Mouse (Mus musculus) CH12.LX (cell line): ENCODE results near the gene Cct2. TPM values are rescaled to one million over a fixed set of nuclear protein-coding genes. Genes with fewer than 3 reads are reported as not detected.

Source experiments
- DNase-seq: peaks from one replicate; pipeline ENCODE4 v3.0.0-alpha.2; 2013; ENCODE audit errors: extremely low read depth
- H3K27ac ChIP-seq: 2 replicates; pipeline ENCODE4 v1.5.1; 2012; ENCODE audit warnings: low read depth, mild to moderate bottlenecking, control low read depth, moderate library complexity; ENCODE audit not compliant: insufficient read depth
- H3K27me3 ChIP-seq: replicated peaks from 2 replicates; pipeline ENCODE3; 2012; ENCODE audit warnings: inconsistent platforms
- H3K36me3 ChIP-seq, 2 experiments: replicated peaks in 1 of 2; 2 replicates each; pipeline versions ENCODE3 to v1.6.1; 2012; ENCODE audit warnings: inconsistent platforms in 1 of 2, low read length in 1 of 2, mild to moderate bottlenecking in 1 of 2, mixed read lengths in 1 of 2, moderate library complexity in 1 of 2; ENCODE audit not compliant: control insufficient read depth in 1 of 2, insufficient read depth in 1 of 2
- H3K4me1 ChIP-seq, 2 experiments: 2 replicates each; pipeline ENCODE4 v1.6.1; 2012; ENCODE audit warnings: inconsistent platforms in 1 of 2, moderate library complexity in 1 of 2; ENCODE audit not compliant: insufficient read depth in 2 of 2, control insufficient read depth in 1 of 2
- H3K4me2 ChIP-seq: 2 replicates; pipeline ENCODE4 v1.6.1; 2012; ENCODE audit warnings: low read depth, mild to moderate bottlenecking, control low read depth; ENCODE audit not compliant: poor library complexity, insufficient read depth, severe bottlenecking
- H3K4me3 ChIP-seq, 3 experiments: fragments of 150-350 bp in 1 of 3; sonication (generic) in 1 of 3; replicated peaks in 1 of 3; 2 replicates each; pipeline versions ENCODE3 to v1.5.1; 2011 to 2012; ENCODE audit warnings: low read depth in 2 of 3, low read length in 2 of 3, mild to moderate bottlenecking in 2 of 3, moderate library complexity in 2 of 3, control low read depth in 1 of 3, improper control_type of control experiment in 1 of 3, inconsistent platforms in 1 of 3, mixed read lengths in 1 of 3; ENCODE audit not compliant: poor library complexity in 1 of 3
- H3K79me2 ChIP-seq: replicated peaks from 2 replicates; pipeline ENCODE4 v1.6.1; 2012; ENCODE audit warnings: mild to moderate bottlenecking, moderate library complexity; ENCODE audit not compliant: control insufficient read depth, poor library complexity, insufficient read depth, severe bottlenecking; ENCODE audit errors: extremely low read depth
- H3K9ac ChIP-seq: 2 replicates; pipeline ENCODE4 v1.6.1; 2012; ENCODE audit warnings: low read depth, mild to moderate bottlenecking, control low read depth, moderate library complexity; ENCODE audit not compliant: insufficient read depth
- H3K9me3 ChIP-seq: replicated peaks from 2 replicates; pipeline ENCODE3; 2012; ENCODE audit warnings: low read length, inconsistent platforms, mixed read lengths
- CHD1 ChIP-seq: IDR thresholded peaks from 2 replicates; pipeline ENCODE4 v1.6.1; 2012; ENCODE audit warnings: low read depth, low read length, improper control_type of control experiment, inconsistent platforms
- CTCF ChIP-seq, 2 experiments: IDR thresholded peaks in 1 of 2; conservative IDR thresholded peaks in 1 of 2; 2 replicates each; pipeline ENCODE4 v1.5.1; 2011 to 2012; ENCODE audit warnings: low read depth in 2 of 2, low read length in 2 of 2, improper control_type of control experiment in 1 of 2, inconsistent platforms in 1 of 2, mild to moderate bottlenecking in 1 of 2, moderate library complexity in 1 of 2
- E2F4 ChIP-seq: IDR thresholded peaks from 2 replicates; pipeline ENCODE4 v1.6.1; 2011; ENCODE audit warnings: low read depth, low read length, improper control_type of control experiment; ENCODE audit not compliant: insufficient replicate concordance
- ELF1 ChIP-seq: IDR thresholded peaks from 2 replicates; pipeline ENCODE4 v1.6.1; 2014; ENCODE audit warnings: low read depth, mild to moderate bottlenecking, inconsistent platforms, low read length, improper control_type of control experiment
- EP300 ChIP-seq: IDR thresholded peaks from 2 replicates; pipeline ENCODE4 v1.6.1; 2011; ENCODE audit warnings: low read length, improper control_type of control experiment
- ETS1 ChIP-seq: conservative IDR thresholded peaks from 2 replicates; pipeline ENCODE4 v1.6.1; 2012; ENCODE audit warnings: low read depth, mild to moderate bottlenecking, inconsistent platforms, low read length, improper control_type of control experiment, moderate library complexity
- GABPA ChIP-seq: IDR thresholded peaks from 2 replicates; pipeline ENCODE4 v1.6.1; 2012; ENCODE audit warnings: low read depth, low read length, improper control_type of control experiment, inconsistent platforms; ENCODE audit not compliant: insufficient replicate concordance
- HCFC1 ChIP-seq: IDR thresholded peaks from 2 replicates; pipeline ENCODE4 v1.6.1; 2012; ENCODE audit warnings: low read depth, mild to moderate bottlenecking, inconsistent platforms, low read length, improper control_type of control experiment
- JUN ChIP-seq: IDR thresholded peaks from 2 replicates; pipeline ENCODE4 v1.6.1; 2011; ENCODE audit warnings: low read depth, mild to moderate bottlenecking, low read length, improper control_type of control experiment, moderate library complexity; ENCODE audit not compliant: insufficient read depth
- MAFK ChIP-seq: IDR thresholded peaks from 2 replicates; pipeline ENCODE4 v1.6.1; 2011; ENCODE audit warnings: low read length, improper control_type of control experiment; ENCODE audit not compliant: insufficient replicate concordance
- MAX ChIP-seq: IDR thresholded peaks from 2 replicates; pipeline ENCODE4 v1.6.1; 2011; ENCODE audit warnings: low read length, improper control_type of control experiment
- MAZ ChIP-seq: IDR thresholded peaks from 2 replicates; pipeline ENCODE4 v1.6.1; 2012; ENCODE audit warnings: low read depth, mild to moderate bottlenecking, inconsistent platforms, low read length, improper control_type of control experiment, moderate library complexity
- MEF2A ChIP-seq: IDR thresholded peaks from 2 replicates; pipeline ENCODE4 v1.6.1; 2014; ENCODE audit warnings: low read depth, mild to moderate bottlenecking, inconsistent platforms, low read length, improper control_type of control experiment, borderline replicate concordance
- MXI1 ChIP-seq: IDR thresholded peaks from 2 replicates; pipeline ENCODE4 v1.6.1; 2011; ENCODE audit warnings: mild to moderate bottlenecking, low read depth, low read length, improper control_type of control experiment
- MYC ChIP-seq: IDR thresholded peaks from 2 replicates; pipeline ENCODE4 v1.6.1; 2011; ENCODE audit warnings: low read depth, mild to moderate bottlenecking, improper control_type of control experiment, low read length
- POLR2A ChIP-seq: IDR thresholded peaks from 2 replicates; pipeline ENCODE4 v1.6.1; 2011; ENCODE audit warnings: low read depth, mild to moderate bottlenecking, improper control_type of control experiment, low read length
- POLR2AphosphoS2 ChIP-seq: IDR thresholded peaks from 2 replicates; pipeline ENCODE4 v1.6.1; 2011; ENCODE audit warnings: low read depth, low read length, improper control_type of control experiment
- RCOR1 ChIP-seq: conservative IDR thresholded peaks from 2 replicates; pipeline ENCODE4 v1.6.1; 2012; ENCODE audit warnings: low read depth, mild to moderate bottlenecking, inconsistent platforms, low read length, improper control_type of control experiment
- SIN3A ChIP-seq: IDR thresholded peaks from 2 replicates; pipeline ENCODE4 v1.6.1; 2012; ENCODE audit warnings: low read length, improper control_type of control experiment, inconsistent platforms
- TBP ChIP-seq: conservative IDR thresholded peaks from 2 replicates; pipeline ENCODE4 v1.6.1; 2011; ENCODE audit warnings: low read depth, low read length, improper control_type of control experiment
- UBTF ChIP-seq: IDR thresholded peaks from 2 replicates; pipeline ENCODE4 v1.6.1; 2012; ENCODE audit warnings: low read depth, mild to moderate bottlenecking, inconsistent platforms, low read length, improper control_type of control experiment, moderate library complexity
- USF1 ChIP-seq: IDR thresholded peaks from 2 replicates; pipeline ENCODE4 v1.6.1; 2014; ENCODE audit warnings: low read depth, mild to moderate bottlenecking, inconsistent platforms, low read length, improper control_type of control experiment
- USF2 ChIP-seq: conservative IDR thresholded peaks from 2 replicates; pipeline ENCODE4 v1.6.1; 2011; ENCODE audit warnings: low read depth, low read length, improper control_type of control experiment
- ZKSCAN1 ChIP-seq: IDR thresholded peaks from 2 replicates; pipeline ENCODE4 v1.6.1; 2012; ENCODE audit warnings: low read depth, inconsistent platforms, low read length, improper control_type of control experiment, borderline replicate concordance
- ZMIZ1 ChIP-seq: IDR thresholded peaks from 2 replicates; pipeline ENCODE4 v1.6.1; 2012; ENCODE audit warnings: low read depth, mild to moderate bottlenecking, inconsistent platforms, low read length, improper control_type of control experiment
- dilution Hi-C: fragments of 300-500 bp; cut with MboI; formaldehyde crosslinking; loops from 2 replicates; pipeline ENCODE4 v1.14.3; 2020; ENCODE audit warnings: low sequenced_read_pairs; ENCODE audit not compliant: extremely low pct_unique_long_range_greater_than_20kb, extremely low pct_ligation_motif_present
- in situ Hi-C: fragments of 300-500 bp; cut with MboI; formaldehyde crosslinking; loops from 3 replicates; pipeline ENCODE4 v1.14.3; 2019; ENCODE audit warnings: low sequenced_read_pairs, low pct_ligation_motif_present, low pct_unique_long_range_greater_than_20kb, mixed read lengths
- polyA plus RNA-seq: library from polyadenylated mRNA; unstranded; fragments of >175 nt; gene quantifications from 2 replicates; pipeline ENCODE4 v1.2.1, GENCODE M21; 2012; ENCODE audit warnings: low read depth; ENCODE audit not compliant: insufficient read length
- total RNA-seq, 2 experiments: library from RNA; depleted of rRNA; stranded (reverse); fragments of 300-350 nt in 1 of 2; fragments of >200 nt in 1 of 2; gene quantifications; 2 replicates each; pipeline ENCODE4 v1.2.3; 2012 to 2014

The Cct2 gene
- total and polyA plus RNA-seq, 3 experiments = 448 to 901 (median 889) TPM

DNA sequence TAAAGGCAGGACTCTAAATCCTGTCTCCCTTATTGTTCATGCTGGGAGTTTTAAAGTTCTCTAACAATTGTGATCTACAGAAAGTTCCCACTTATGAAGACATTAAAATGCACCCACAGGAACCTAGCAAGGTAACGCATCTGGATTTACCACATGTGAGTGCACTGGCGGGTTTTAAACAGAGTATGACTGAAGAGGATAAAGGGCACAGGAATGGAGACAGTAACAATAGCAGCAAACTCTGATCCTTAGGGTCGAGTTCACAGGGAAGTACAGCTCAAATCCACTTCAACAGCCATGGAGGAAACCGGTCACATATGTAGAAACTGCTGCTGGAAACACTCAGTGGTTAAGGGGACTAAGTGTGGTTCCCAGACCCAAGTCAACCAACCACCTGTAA is 14.4 kb downstream of the Cct2 start:
- TF ChIP-seq TBP (no peak), MAZ (no peak), POLR2A (0 out of 2 replicates have a peak, but pooled peaks have one; percentile 6), POLR2AphosphoS2 (peak; percentile 90), USF2 (no peak), RCOR1 (no peak), ZMIZ1 (0 out of 2 replicates have a peak, but pooled peaks have one; percentile 16), MXI1 (no peak), E2F4 (no peak), CTCF (conservative IDR thresholded peaks at IDR 0.05 in 1 of 2, IDR thresholded peaks at IDR 0.05 in 1 of 2; ENCODE audit: low read depth in 2 of 2, low read length in 2 of 2) (no peak)
- dilution Hi-C loops = no loop called here
- H3K4me1 ChIP-seq = no peaks in the 10 kb centered on the region
- H3K4me2 ChIP-seq = no peak overlapping the region
- H3K4me3 ChIP-seq = no peak overlapping the region
- in situ Hi-C loops = loop anchor here (25.0 kb wide), 1 partner anchor 712 kb away; no protein-coding TSS in a partner anchor
- DNase-seq = no peak
- peaks cover 2% of the 10 kb centered on the region; the same call in 1 of the 2 replicates for H3K79me2 ChIP-seq
- peaks cover 44 to 73% of the 10 kb centered on the region in 2 experiments for H3K36me3 ChIP-seq
- no peak overlapping the region for H3K9ac ChIP-seq
- no peaks in the 10 kb centered on the region for H3K27me3 ChIP-seq
- no peaks in the 10 kb centered on the region for H3K9me3 ChIP-seq
- H3K27ac ChIP-seq = no peak overlapping the region

DNA sequence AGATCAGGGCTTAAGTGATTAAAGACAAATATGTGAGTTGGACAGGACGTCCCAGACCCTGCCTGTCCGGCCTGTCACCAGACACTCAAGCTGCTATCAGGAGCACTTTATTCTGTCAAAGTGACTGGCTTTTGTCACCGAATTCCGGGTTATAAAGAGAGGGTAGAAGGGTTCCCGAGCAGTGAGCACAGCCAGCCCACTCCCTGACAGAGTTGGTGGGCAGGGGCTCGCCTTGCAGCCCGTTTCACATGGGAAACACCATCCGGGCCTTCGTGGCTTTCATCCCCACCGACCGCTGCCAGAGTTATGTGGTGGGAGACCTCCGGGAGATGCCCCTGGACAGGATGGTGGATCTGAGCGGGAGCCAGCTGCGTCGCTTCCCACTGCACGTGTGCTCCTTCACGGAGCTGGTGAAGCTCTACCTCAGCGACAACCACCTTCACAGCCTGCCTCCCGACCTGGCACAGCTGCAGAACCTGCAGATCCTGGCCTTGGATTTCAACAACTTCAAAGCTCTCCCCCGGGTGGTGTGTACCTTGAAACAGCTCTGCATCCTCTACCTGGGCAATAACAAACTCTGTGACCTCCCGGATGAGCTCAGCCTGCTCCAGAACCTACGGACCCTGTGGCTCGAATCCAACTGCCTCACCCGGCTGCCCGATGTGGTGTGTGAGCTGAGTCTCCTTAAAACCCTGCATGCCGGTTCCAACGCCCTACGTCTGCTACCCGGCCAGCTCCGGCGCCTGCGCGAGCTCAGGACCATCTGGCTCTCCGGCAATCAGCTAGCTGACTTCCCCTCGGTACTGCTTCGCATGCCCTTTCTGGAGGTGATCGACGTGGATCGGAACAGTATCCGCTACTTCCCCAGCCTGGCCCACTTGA is 18.2 kb downstream of the Cct2 start, which contains the start of gene Lrrc10:
Gene Lrrc10, plus strand, starts transcription at position 167 of the 882 bp plus-strand sequence.
- no peak within 1 kb of the TSS for H3K27ac ChIP-seq
- no peaks in the 10 kb centered on the region for H3K27me3 ChIP-seq
- H3K4me3 ChIP-seq = no peak within 1 kb of the TSS
- no peak within 1 kb of the TSS for H3K9ac ChIP-seq
- H3K4me1 ChIP-seq = no peaks in the 10 kb centered on the region
- in situ Hi-C loops = loop anchor here (25.0 kb wide), 1 partner anchor 708 kb away; no protein-coding TSS in a partner anchor
- H3K79me2 ChIP-seq = no peaks in the 10 kb centered on the region
- H3K9me3 ChIP-seq = no peaks in the 10 kb centered on the region
- no peak within 1 kb of the TSS for H3K4me2 ChIP-seq
- peaks cover 13 to 34% of the 10 kb centered on the region in 2 experiments for H3K36me3 ChIP-seq
- no peak for DNase-seq
- dilution Hi-C loops = no loop called here
- no peak for TF ChIP-seq USF2
- TF ChIP-seq USF1 = no peak
- no peak for TF ChIP-seq MYC
- no peak for TF ChIP-seq MAFK
- no peak for TF ChIP-seq EP300
- TF ChIP-seq ELF1 = no peak
- no peak for TF ChIP-seq MAZ
- TF ChIP-seq ZKSCAN1 = no peak
- no peak for TF ChIP-seq TBP
- no peak for TF ChIP-seq JUN
- no peak for TF ChIP-seq GABPA
- TF ChIP-seq UBTF = no peak
- TF ChIP-seq MEF2A = no peak
- no peak for TF ChIP-seq MAX
- no peak for TF ChIP-seq CHD1
- no peak for TF ChIP-seq ETS1
- no peak for TF ChIP-seq RCOR1
- TF ChIP-seq MXI1 = no peak
- no peak for TF ChIP-seq HCFC1
- TF ChIP-seq SIN3A = no peak
